Mouse (Mus musculus) megakaryocyte, embryonic 14.5 days (primary cell): ENCODE measurements around the gene Rab26. TPM values are rescaled to one million over a fixed set of nuclear protein-coding genes. Genes with fewer than 3 reads are reported as not detected.

Experiments
- H3K27me3 ChIP-seq: replicated peaks from 2 replicates; pipeline ENCODE3; 2012; ENCODE audit warnings: inconsistent platforms
- H3K36me3 ChIP-seq: replicated peaks from 2 replicates; pipeline ENCODE3; 2012; ENCODE audit warnings: low read length, inconsistent platforms, mixed read lengths
- H3K4me1 ChIP-seq: 2 replicates; pipeline ENCODE4 v1.6.1; 2012; ENCODE audit warnings: inconsistent platforms
- H3K4me3 ChIP-seq: replicated peaks from 2 replicates; pipeline ENCODE3; 2012; ENCODE audit warnings: moderate library complexity, mild to moderate bottlenecking, inconsistent platforms
- H3K9me3 ChIP-seq: 2 replicates; pipeline ENCODE4 v1.6.1; 2012; ENCODE audit warnings: inconsistent platforms
- FLI1 ChIP-seq: IDR thresholded peaks from 2 replicates; pipeline ENCODE4 v1.6.1; 2012; ENCODE audit warnings: low read length, inconsistent platforms, mixed read lengths
- GATA1 ChIP-seq: IDR thresholded peaks from 3 replicates; pipeline ENCODE4 v1.6.1; 2012; ENCODE audit warnings: mixed read lengths, low read length, inconsistent platforms, borderline replicate concordance
- polyA plus RNA-seq: library from polyadenylated mRNA; stranded (reverse); fragments of >175 nt; gene quantifications from 2 replicates; pipeline ENCODE4 v1.2.3, GENCODE M21; 2012; ENCODE audit warnings: low replicate concordance; ENCODE audit not compliant: insufficient read depth

Gene Rab26
- polyA plus RNA-seq, 1 experiment: not detected

DNA sequence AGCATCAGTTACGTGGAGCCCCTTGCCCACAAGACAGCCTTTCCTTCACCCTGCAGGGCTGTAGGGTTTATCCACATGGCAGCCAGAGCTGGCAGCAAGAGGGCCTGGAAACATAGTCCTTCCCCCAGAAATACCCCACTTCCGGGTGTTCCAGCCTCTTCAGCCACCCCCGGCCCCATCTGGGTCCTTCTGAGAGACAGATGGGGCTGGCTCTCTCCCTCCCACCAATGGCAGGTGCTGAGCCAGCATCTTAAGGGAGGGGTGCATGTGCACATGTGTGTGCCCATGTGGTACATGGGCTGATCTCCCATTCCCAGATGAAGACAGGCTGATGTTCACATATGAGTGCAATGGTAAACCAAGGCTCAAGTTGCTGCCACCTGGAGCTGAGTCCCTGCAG lies 38.6 kb downstream of the Rab26 start:
- TF ChIP-seq FLI1 (no peak), GATA1 (no peak)
- H3K4me1 ChIP-seq: peaks cover 14% of the 10 kb centered on the region
- H3K9me3 ChIP-seq: no peaks in the 10 kb centered on the region
- no peaks in the 10 kb centered on the region for H3K36me3 ChIP-seq
- H3K27me3 ChIP-seq: peaks cover 76% of the 10 kb centered on the region
- H3K4me3 ChIP-seq: no peak overlapping the region

DNA sequence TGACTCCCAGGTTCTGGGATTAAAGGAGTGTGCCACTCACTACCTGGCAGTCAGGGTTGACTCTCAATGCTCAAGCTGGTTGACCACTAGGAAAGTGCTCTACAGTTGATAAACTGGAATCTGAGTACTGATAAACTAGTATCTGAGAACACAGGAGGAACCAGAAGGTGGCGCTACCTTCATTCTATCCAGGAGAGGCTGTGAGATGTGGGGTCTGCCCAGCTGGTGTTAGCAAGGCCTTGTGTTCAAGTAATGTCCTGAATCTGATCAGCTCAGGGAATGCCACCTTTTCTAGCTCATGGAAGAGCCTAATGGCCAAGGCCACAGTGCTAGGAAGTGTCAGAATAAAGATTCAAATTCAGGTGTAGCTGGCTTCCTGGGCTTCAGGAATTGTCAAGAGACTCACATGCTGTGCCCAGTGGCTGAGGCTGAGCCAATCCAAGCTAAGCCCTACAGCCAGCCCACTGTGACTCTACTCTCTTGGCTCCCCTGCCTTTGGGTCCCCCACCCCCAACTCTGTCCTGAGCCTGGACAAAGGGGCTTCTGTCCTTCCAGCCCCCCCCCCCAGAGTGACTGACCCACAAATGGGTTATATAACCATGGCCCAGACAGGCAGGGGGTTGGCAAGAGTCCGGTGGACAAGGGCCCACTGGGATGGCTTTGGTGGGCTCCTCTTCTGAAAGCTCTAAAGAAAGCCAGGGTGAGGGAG lies 39.2 kb downstream of the Rab26 start:
- Histone ChIP-seq H3K4me1 (peaks cover 20% of the 10 kb centered on the region), H3K36me3 (no peaks in the 10 kb centered on the region), H3K4me3 (no peak overlapping the region), H3K9me3 (no peaks in the 10 kb centered on the region), H3K27me3 (peaks cover 78% of the 10 kb centered on the region)
- TF ChIP-seq GATA1: no peak
- no peak for TF ChIP-seq FLI1

DNA sequence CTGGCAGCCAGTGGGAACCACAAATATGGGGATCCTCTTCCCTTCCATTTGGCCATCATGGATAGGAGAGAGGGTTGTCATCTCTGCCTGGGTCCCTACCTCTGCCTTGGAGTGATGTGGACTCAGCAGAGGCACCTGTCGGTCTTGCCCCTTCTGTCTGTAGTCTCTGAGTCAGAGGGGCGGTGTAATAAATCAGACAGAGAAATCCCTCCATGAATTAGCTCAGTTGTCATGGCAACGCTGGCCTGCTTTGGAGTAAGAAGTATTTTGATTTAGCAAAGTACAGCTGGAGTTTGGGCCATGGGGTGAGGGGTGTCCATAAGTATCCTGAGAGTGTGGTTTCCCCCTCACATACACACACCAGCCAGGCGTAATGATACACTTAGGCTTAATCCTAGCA lies 43.6 kb downstream of the Rab26 start:
- H3K9me3 ChIP-seq: no peaks in the 10 kb centered on the region; the same call in 1 of the 2 replicates
- no peak for TF ChIP-seq FLI1
- no peak for TF ChIP-seq GATA1
- peaks cover 46% of the 10 kb centered on the region for H3K4me1 ChIP-seq
- no peaks in the 10 kb centered on the region for H3K36me3 ChIP-seq
- H3K4me3 ChIP-seq: no peak overlapping the region
- peaks cover 78% of the 10 kb centered on the region for H3K27me3 ChIP-seq

- no peak for TF ChIP-seq FLI1
- no peak for TF ChIP-seq GATA1
- H3K4me1 ChIP-seq: peaks cover 44% of the 10 kb centered on the region
- no peaks in the 10 kb centered on the region for H3K36me3 ChIP-seq
- H3K27me3 ChIP-seq: peaks cover 78% of the 10 kb centered on the region
- H3K9me3 ChIP-seq: no peaks in the 10 kb centered on the region; the same call in 1 of the 2 replicates
- peak overlapping the region; percentile 91 for H3K4me3 ChIP-seq
These were observed 44.6 kb downstream of the Rab26 start for GRCm38 (mm10) chr17:24489265-24490030.

DNA sequence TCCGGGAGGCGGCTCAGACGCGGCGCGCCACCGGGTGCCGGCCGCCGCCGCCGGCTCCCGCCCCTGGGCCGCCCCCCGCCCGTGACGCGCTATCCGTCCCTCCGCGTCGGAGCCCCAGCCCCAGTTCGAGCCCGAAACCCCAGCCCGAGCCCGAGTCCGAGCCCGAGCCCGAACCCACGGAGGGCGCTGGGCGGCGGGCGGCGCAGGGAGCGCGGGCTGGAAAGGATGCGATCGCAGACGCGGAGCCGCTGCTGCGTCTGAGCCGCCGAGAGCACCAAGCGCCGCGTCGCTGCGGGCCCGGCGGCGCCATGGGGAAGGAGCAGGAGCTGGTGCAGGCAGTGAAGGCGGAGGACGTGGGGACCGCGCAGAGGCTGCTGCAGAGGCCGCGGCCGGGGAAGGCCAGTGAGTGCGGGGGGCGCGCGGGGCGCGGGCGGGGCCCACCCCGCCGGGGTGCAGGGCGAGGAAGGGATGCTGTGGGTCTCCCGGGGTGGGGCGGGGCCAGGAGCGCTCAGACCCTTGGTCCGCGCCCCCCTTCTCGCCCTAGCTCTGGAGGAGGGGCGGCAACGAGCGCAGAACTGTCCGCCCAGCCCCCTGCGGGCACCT lies 45.2 kb downstream of the Rab26 start:
- Histone ChIP-seq H3K4me3 (peak overlapping the region; percentile 91), H3K4me1 (peaks cover 42% of the 10 kb centered on the region), H3K9me3 (no peaks in the 10 kb centered on the region; the same call in 1 of the 2 replicates), H3K27me3 (peaks cover 74% of the 10 kb centered on the region), H3K36me3 (no peaks in the 10 kb centered on the region)
- TF ChIP-seq FLI1: no peak
- no peak for TF ChIP-seq GATA1

GRCm38 (mm10) chr17:24488186-24488661 lies 45.8 kb downstream of the Rab26 start, which contains the start of gene Caskin1:
TSS of gene Caskin1 (plus strand) at chr17:24488601.
- TF ChIP-seq GATA1: no peak
- TF ChIP-seq FLI1: no peak
- Histone ChIP-seq H3K4me3 (peak within 1 kb of the TSS; percentile 91), H3K9me3 (no peaks in the 10 kb centered on the region; the same call in 1 of the 2 replicates), H3K4me1 (peaks cover 42% of the 10 kb centered on the region), H3K27me3 (peaks cover 78% of the 10 kb centered on the region), H3K36me3 (no peaks in the 10 kb centered on the region)

- Histone ChIP-seq H3K27me3 (peaks cover 57% of the 10 kb centered on the region), H3K9me3 (no peaks in the 10 kb centered on the region; the same call in 1 of the 2 replicates), H3K36me3 (no peaks in the 10 kb centered on the region), H3K4me1 (peaks cover 44% of the 10 kb centered on the region), H3K4me3 (peak overlapping the region; percentile 47)
- no peak for TF ChIP-seq GATA1
- no peak for TF ChIP-seq FLI1
These were observed 48.7 kb downstream of the Rab26 start for GRCm38 (mm10) chr17:24485090-24485860.

- Histone ChIP-seq H3K36me3 (no peaks in the 10 kb centered on the region), H3K27me3 (peaks cover 39% of the 10 kb centered on the region), H3K4me1 (peaks cover 32% of the 10 kb centered on the region), H3K9me3 (no peaks in the 10 kb centered on the region; the same call in 1 of the 2 replicates), H3K4me3 (no peak overlapping the region)
- no peak for TF ChIP-seq FLI1
- no peak for TF ChIP-seq GATA1
These were observed 50.5 kb downstream of the Rab26 start for GRCm38 (mm10) chr17:24483495-24483894.

GRCm38 (mm10) chr17:24481027-24481815 lies 52.8 kb downstream of the Rab26 start:
- Histone ChIP-seq H3K36me3 (peaks cover 19% of the 10 kb centered on the region), H3K4me1 (peaks cover 39% of the 10 kb centered on the region), H3K9me3 (no peaks in the 10 kb centered on the region), H3K4me3 (no peak overlapping the region), H3K27me3 (peaks cover 19% of the 10 kb centered on the region)
- TF ChIP-seq FLI1 (no peak), GATA1 (no peak)
